In genomic region chr8:106603933-106604332, GRCm38 (mm10) we compare ENCODE assay signal across 8 mouse cellular contexts. TPM values are rescaled to one million over a fixed set of nuclear protein-coding genes. Genes with fewer than 3 reads are reported as not detected.
DNase-seq lines count a peak whose midpoint lies in the region; ATAC-seq and TF ChIP-seq lines count a peak whose summit lies in the region.

No protein-coding gene starts in this region.

- 0 out of 2 replicates have a peak, but pooled peaks cover 3% of the 10 kb centered on the region for H3K27me3 ChIP-seq in liver, adult 2 months (ENCODE audit: control insufficient read depth, insufficient read depth, low read length)
- peaks cover 74% of the 10 kb centered on the region for H3K27me3 ChIP-seq in forebrain, embryonic 10.5 days (ENCODE audit: poor library complexity, severe bottlenecking)
- H3K27me3 ChIP-seq in intestine, embryonic 14.5 days (replicated peaks; ENCODE audit: control insufficient read depth, insufficient read depth, low read length), result peaks cover 46% of the 10 kb centered on the region
- H3K27me3 ChIP-seq in midbrain, embryonic 16.5 days (ENCODE audit: control insufficient read depth, insufficient read depth, low read depth, low read length), result peaks cover 28% of the 10 kb centered on the region

- WGBS in liver, adult 2 months, result 1% methylated on average over 19 of the region's 19 CpGs
- under 1% methylated on average over 19 of the region's 19 CpGs for WGBS in forebrain, embryonic 10.5 days
- WGBS in intestine, embryonic 14.5 days, result 1% methylated on average over 19 of the region's 19 CpGs
- WGBS in midbrain, embryonic 16.5 days, result under 1% methylated on average over 17 of the region's 19 CpGs

- peak overlapping the region; percentile 75 for H3K4me3 ChIP-seq in liver, adult 2 months (ENCODE audit: insufficient read depth, low read depth, low read length)
- peak overlapping the region; percentile 67 for H3K4me3 ChIP-seq in forebrain, embryonic 10.5 days
- peak overlapping the region; percentile 50 for H3K4me3 ChIP-seq in intestine, embryonic 14.5 days (ENCODE audit: low read depth, low read length)
- peak overlapping the region; percentile 56 for H3K4me3 ChIP-seq in midbrain, embryonic 16.5 days (ENCODE audit: low read depth, low read length)

- no peak for ATAC-seq in intestine, embryonic 14.5 days (replicated peaks; ENCODE audit: low FRiP score, low TSS enrichment, low read depth)
- no peak for ATAC-seq in midbrain, embryonic 16.5 days

- peaks cover 3% of the 10 kb centered on the region; the same call in 1 of the 2 replicates for H3K79me2 ChIP-seq in liver, adult 2 months (ENCODE audit: control insufficient read depth, insufficient read depth, low read length)

- peaks cover 11% of the 10 kb centered on the region for H3K4me1 ChIP-seq in liver, adult 2 months (ENCODE audit: control insufficient read depth, insufficient read depth, low read length)
- peaks cover 42% of the 10 kb centered on the region for H3K4me1 ChIP-seq in forebrain, embryonic 10.5 days
- H3K4me1 ChIP-seq in intestine, embryonic 14.5 days (replicated peaks; ENCODE audit: control insufficient read depth, insufficient read depth, low read length), result peaks cover 9% of the 10 kb centered on the region; the same call in 1 of the 2 replicates
- H3K4me1 ChIP-seq in midbrain, embryonic 16.5 days (ENCODE audit: control insufficient read depth, insufficient read depth, low read length), result peaks cover 12% of the 10 kb centered on the region

- no peak for DNase-seq in liver, adult 2 months (ENCODE audit: extremely low read depth, low read depth, low spot score)
- no peak for DNase-seq in liver
- peak; percentile 29 for DNase-seq in forebrain, embryonic 10.5 days (ENCODE audit: extremely low spot score, low spot score)
- DNase-seq in intestine, embryonic 14.5 days (ENCODE audit: low spot score), result no peak
- no peak for DNase-seq in left cerebral cortex, postnatal 36 days (ENCODE audit: low spot score in 2 of 2)
- DNase-seq in right cerebral cortex, postnatal 36 days (ENCODE audit: low spot score in 2 of 2), result no peak
- DNase-seq in layer of hippocampus, adult 9-10 months (ENCODE audit: low spot score), result no peak

- H3K9me3 ChIP-seq in forebrain, embryonic 10.5 days, result no peaks in the 10 kb centered on the region
- H3K9me3 ChIP-seq in intestine, embryonic 14.5 days (ENCODE audit: control insufficient read depth, low read length), result no peaks in the 10 kb centered on the region
- H3K9me3 ChIP-seq in midbrain, embryonic 16.5 days (replicated peaks; ENCODE audit: control insufficient read depth, low read length, poor library complexity, severe bottlenecking), result no peaks in the 10 kb centered on the region

- intact Hi-C loops in left cerebral cortex, postnatal 36 days (cut with DNase I), result no loop called here

- TF ChIP-seq CTCF in liver, adult 2 months (IDR thresholded peaks at IDR 0.05; ENCODE audit: low read depth, low read length), result no peak

- H3K4me2 ChIP-seq in intestine, embryonic 14.5 days (ENCODE audit: low read length), result peak overlapping the region; percentile 67
- peak overlapping the region; percentile 95 for H3K4me2 ChIP-seq in midbrain, embryonic 16.5 days (ENCODE audit: low read length)

- peak overlapping the region; percentile 84 for H3K9ac ChIP-seq in liver, adult 2 months (ENCODE audit: low read depth, low read length)
- H3K9ac ChIP-seq in intestine, embryonic 14.5 days (ENCODE audit: low read length), result peak overlapping the region; percentile 58
- peak overlapping the region; percentile 45; the same call in 1 of the 2 replicates for H3K9ac ChIP-seq in midbrain, embryonic 16.5 days (ENCODE audit: low read depth, low read length)

- TF ChIP-seq POLR2A in liver, adult 2 months (IDR thresholded peaks at IDR 0.05; ENCODE audit: extremely low read depth, insufficient read depth, low read length), result no peak

- H3K27ac ChIP-seq in liver, adult 2 months (replicated peaks; ENCODE audit: insufficient read depth, low read depth, low read length), result peak overlapping the region; percentile 57
- no peak overlapping the region for H3K27ac ChIP-seq in forebrain, embryonic 10.5 days
- H3K27ac ChIP-seq in intestine, embryonic 14.5 days (ENCODE audit: low read depth), result peak overlapping the region; percentile 67; the same call in 1 of the 2 replicates
- no peak overlapping the region for H3K27ac ChIP-seq in midbrain, embryonic 16.5 days (ENCODE audit: low read length)

- H3K36me3 ChIP-seq in liver, adult 2 months (ENCODE audit: control insufficient read depth, insufficient read depth, low read length), result no peaks in the 10 kb centered on the region
- no peaks in the 10 kb centered on the region for H3K36me3 ChIP-seq in forebrain, embryonic 10.5 days (replicated peaks)
- no peaks in the 10 kb centered on the region for H3K36me3 ChIP-seq in intestine, embryonic 14.5 days (ENCODE audit: control insufficient read depth, insufficient read depth, low read length)
- no peaks in the 10 kb centered on the region for H3K36me3 ChIP-seq in midbrain, embryonic 16.5 days (ENCODE audit: control insufficient read depth, insufficient read depth, low read length)

RNA-seq across cellular contexts. Expression of gene Cdh1, which starts 0.8 kb away (rescaled TPM):
- total RNA-seq in liver, adult 2 months (2014; rRNA removed), result 17.5 and 29.9 TPM in 2 replicates
- 8.8 and 19.8 TPM in 2 replicates for polyA plus RNA-seq in liver, adult 2 months (2012; rRNA removed)
- polyA plus RNA-seq in forebrain, embryonic 10.5 days (2016; fragmentation: Nextera tagmentation; extraction: Ambion mirVana), result 7.2 and 8.4 TPM in 2 replicates
- polyA plus RNA-seq in intestine, embryonic 14.5 days (2014; fragmentation: Nextera tagmentation; extraction: Ambion mirVana), result 141 and 152 TPM in 2 replicates
- 3.8 and 4.1 TPM in 2 replicates for polyA plus RNA-seq in midbrain, embryonic 16.5 days (2015; fragmentation: Nextera tagmentation; extraction: Ambion mirVana)
- 1 to 10 TPM; 1.4 to 1.9 TPM for total RNA-seq in left cerebral cortex, postnatal 36 days (2021)

RNA-seq across cellular contexts. Expression of gene Gm10073, which starts 30.7 kb away (rescaled TPM):
- 11.3 and 12.4 TPM in 2 replicates for total RNA-seq in liver, adult 2 months (2014; rRNA removed)
- polyA plus RNA-seq in liver, adult 2 months (2012; rRNA removed), result 64.6 and 78.5 TPM in 2 replicates
- polyA plus RNA-seq in forebrain, embryonic 10.5 days (2016; fragmentation: Nextera tagmentation; extraction: Ambion mirVana), result 7.6 and 8.4 TPM in 2 replicates
- 9.1 and 11.7 TPM in 2 replicates for polyA plus RNA-seq in intestine, embryonic 14.5 days (2014; fragmentation: Nextera tagmentation; extraction: Ambion mirVana)
- 5.9 and 6.8 TPM in 2 replicates for polyA plus RNA-seq in midbrain, embryonic 16.5 days (2015; fragmentation: Nextera tagmentation; extraction: Ambion mirVana)
- 10 to 100 TPM; 76.4 to 91.4 TPM for total RNA-seq in left cerebral cortex, postnatal 36 days (2021)

Comparison
In these comparisons a context has a peak if more than half of its experiments do, and no peak if none do; other contexts are left out.
1. H3K27ac ChIP-seq: peak in liver, adult 2 months (single experiment) and intestine, embryonic 14.5 days (single experiment); none in forebrain, embryonic 10.5 days (single experiment) and midbrain, embryonic 16.5 days (single experiment).
2. Peak in every context shown above with its lines, with median percentiles within 50 percentile points of each other: H3K4me3 ChIP-seq and H3K9ac ChIP-seq.